Mouse (Mus musculus): ENCODE data around the gene Cxcr5.

GRCm38 (mm10) chr9:44497624-44498377 lies 63.9 kb downstream of the Cxcr5 start:
- TF ChIP-seq EP300 (IDR thresholded peaks at IDR 0.05; ENCODE audit: insufficient read depth, low read depth, low read length) (peak; percentile 79), CTCF (IDR thresholded peaks at IDR 0.05; ENCODE audit: low read depth, low read length) (no peak), POLR2A (IDR thresholded peaks at IDR 0.05; ENCODE audit: insufficient read depth, low read length) (no peak)
